Mouse (Mus musculus): ENCODE data around the gene Foxp1. TPM values are rescaled to one million over a fixed set of nuclear protein-coding genes. Genes with fewer than 3 reads are reported as not detected.

Foxp1 gene
- polyA plus RNA-seq, 1 experiment from 2014 or later = 57.8 TPM

DNA sequence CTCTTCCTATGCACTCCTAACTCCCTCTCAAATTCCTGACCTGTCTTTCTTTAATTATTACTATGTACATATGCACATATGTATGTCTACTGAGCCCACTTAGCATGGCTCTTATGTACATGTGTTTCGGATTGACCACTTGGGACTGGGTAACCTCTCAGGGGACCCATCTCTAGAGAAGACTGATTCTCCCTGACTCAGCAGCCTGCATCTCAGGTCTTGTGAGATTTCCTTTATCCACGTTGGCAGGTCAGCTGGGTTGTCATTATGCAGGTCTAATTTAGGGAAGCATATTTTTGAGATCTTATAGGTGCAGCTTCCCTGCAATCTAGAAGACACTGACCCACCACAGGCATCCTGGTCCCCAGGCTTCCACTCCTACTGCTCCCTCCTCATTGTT lies 538.5 kb downstream of the Foxp1 start:
- H3K27ac ChIP-seq = no peak overlapping the region
- 88% methylated on average over 2 of the region's 2 CpGs for WGBS

DNA sequence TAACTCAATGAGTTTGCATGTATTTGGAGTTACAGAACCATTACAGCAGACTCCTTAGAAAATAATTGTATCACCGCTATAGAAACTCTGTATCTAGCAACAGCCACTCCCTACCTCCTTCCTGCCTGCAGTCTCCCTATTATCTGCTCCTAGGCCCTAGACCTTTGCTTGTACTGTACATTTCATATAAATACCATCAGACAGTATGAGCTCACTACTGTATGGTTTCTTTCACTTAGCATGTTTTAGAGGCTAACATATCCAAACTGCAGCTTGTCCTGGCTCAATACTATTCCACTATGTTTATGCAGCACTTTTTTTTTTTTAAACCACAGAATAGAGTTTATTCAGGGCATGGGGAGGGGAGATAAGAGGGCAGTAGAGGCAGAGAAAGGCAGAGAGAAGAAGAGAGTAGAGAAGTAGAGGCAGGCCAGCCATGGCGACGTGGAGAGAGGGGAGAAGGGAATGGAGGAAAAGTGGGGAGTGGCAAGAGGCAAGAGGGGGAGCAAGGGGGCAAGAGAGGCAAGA lies 539.1 kb downstream of the Foxp1 start:
- no peak overlapping the region for H3K27ac ChIP-seq
- WGBS = 95% methylated on average over 3 of the region's 3 CpGs
- H3K27me3 ChIP-seq (ENCODE audit: poor library complexity, severe bottlenecking) = no peaks in the 10 kb centered on the region
- H3K4me1 ChIP-seq = peaks cover 10% of the 10 kb centered on the region; the same call in 1 of the 2 replicates
- H3K36me3 ChIP-seq (replicated peaks) = no peaks in the 10 kb centered on the region; the same call in 1 of the 2 replicates
- no peak overlapping the region for H3K4me3 ChIP-seq
- no peak for DNase-seq (ENCODE audit: extremely low spot score, low spot score)
- no peaks in the 10 kb centered on the region for H3K9me3 ChIP-seq

More for the DNA sequence above, 538.5 kb downstream of the Foxp1 start:
- no peaks in the 10 kb centered on the region for H3K27me3 ChIP-seq (ENCODE audit: poor library complexity, severe bottlenecking)
- no peaks in the 10 kb centered on the region; the same call in 1 of the 2 replicates for H3K36me3 ChIP-seq (replicated peaks)
- peaks cover 10% of the 10 kb centered on the region; the same call in 1 of the 2 replicates for H3K4me1 ChIP-seq
- H3K9me3 ChIP-seq = no peaks in the 10 kb centered on the region
- DNase-seq (ENCODE audit: extremely low spot score, low spot score) = no peak
- H3K4me3 ChIP-seq = no peak overlapping the region

GRCm38 (mm10) chr6:98981265-98981664 lies 541.3 kb downstream of the Foxp1 start:
- WGBS = 81% methylated on average over 6 of the region's 6 CpGs
- peaks cover 19% of the 10 kb centered on the region for H3K36me3 ChIP-seq (replicated peaks)
- no peaks in the 10 kb centered on the region for H3K9me3 ChIP-seq
- DNase-seq (ENCODE audit: extremely low spot score, low spot score) = no peak
- H3K27ac ChIP-seq = no peak overlapping the region
- peaks cover 10% of the 10 kb centered on the region; the same call in 1 of the 2 replicates for H3K4me1 ChIP-seq
- no peaks in the 10 kb centered on the region for H3K27me3 ChIP-seq (ENCODE audit: poor library complexity, severe bottlenecking)
- no peak overlapping the region for H3K4me3 ChIP-seq

- H3K4me1 ChIP-seq = peaks cover 10% of the 10 kb centered on the region; the same call in 1 of the 2 replicates
- no peaks in the 10 kb centered on the region; the same call in 1 of the 2 replicates for H3K9me3 ChIP-seq
- 94% methylated on average over 7 of the region's 7 CpGs for WGBS
- H3K36me3 ChIP-seq (replicated peaks) = peaks cover 28% of the 10 kb centered on the region
- no peak for DNase-seq (ENCODE audit: extremely low spot score, low spot score)
- no peaks in the 10 kb centered on the region for H3K27me3 ChIP-seq (ENCODE audit: poor library complexity, severe bottlenecking)
- no peak overlapping the region for H3K27ac ChIP-seq
- H3K4me3 ChIP-seq = no peak overlapping the region
Observed at GRCm38 (mm10) chr6:98980432-98980831, 542.1 kb downstream of the Foxp1 start.

- peaks cover 10% of the 10 kb centered on the region; the same call in 1 of the 2 replicates for H3K4me1 ChIP-seq
- peaks cover 32% of the 10 kb centered on the region for H3K36me3 ChIP-seq (replicated peaks)
- no peaks in the 10 kb centered on the region; the same call in 1 of the 2 replicates for H3K9me3 ChIP-seq
- H3K27me3 ChIP-seq (ENCODE audit: poor library complexity, severe bottlenecking) = no peaks in the 10 kb centered on the region
- no peak for DNase-seq (ENCODE audit: extremely low spot score, low spot score)
- H3K4me3 ChIP-seq = no peak overlapping the region
- H3K27ac ChIP-seq = no peak overlapping the region
- 95% methylated on average over 7 of the region's 7 CpGs for WGBS
Observed at GRCm38 (mm10) chr6:98980001-98980400, 542.5 kb downstream of the Foxp1 start.

DNA sequence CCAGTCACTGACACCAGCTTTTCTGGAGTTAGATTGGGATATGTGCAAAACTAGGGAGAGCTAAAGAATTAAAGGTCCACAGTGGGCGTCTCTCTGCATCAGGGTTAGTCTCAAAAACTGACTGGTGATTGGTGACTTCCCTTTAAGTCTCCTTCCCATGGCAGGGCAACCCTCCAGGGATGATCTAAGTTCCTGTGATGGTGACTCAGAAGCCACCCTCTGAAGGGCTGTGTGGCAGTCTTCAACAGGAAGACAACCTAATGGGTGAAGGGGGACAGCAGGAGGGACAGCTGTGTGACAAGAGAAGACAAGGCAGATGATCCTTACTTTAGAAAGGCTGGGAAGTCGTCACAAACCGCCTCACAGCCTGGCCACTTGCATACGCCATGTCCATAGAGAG lies 544.7 kb downstream of the Foxp1 start:
- Histone ChIP-seq H3K27me3 (ENCODE audit: poor library complexity, severe bottlenecking) (no peaks in the 10 kb centered on the region), H3K4me3 (no peak overlapping the region), H3K27ac (no peak overlapping the region), H3K36me3 (replicated peaks) (peaks cover 52% of the 10 kb centered on the region), H3K9me3 (no peaks in the 10 kb centered on the region; the same call in 1 of the 2 replicates), H3K4me1 (peaks cover 11% of the 10 kb centered on the region)
- DNase-seq (ENCODE audit: extremely low spot score, low spot score) = no peak
- 91% methylated on average over 4 of the region's 4 CpGs for WGBS

DNA sequence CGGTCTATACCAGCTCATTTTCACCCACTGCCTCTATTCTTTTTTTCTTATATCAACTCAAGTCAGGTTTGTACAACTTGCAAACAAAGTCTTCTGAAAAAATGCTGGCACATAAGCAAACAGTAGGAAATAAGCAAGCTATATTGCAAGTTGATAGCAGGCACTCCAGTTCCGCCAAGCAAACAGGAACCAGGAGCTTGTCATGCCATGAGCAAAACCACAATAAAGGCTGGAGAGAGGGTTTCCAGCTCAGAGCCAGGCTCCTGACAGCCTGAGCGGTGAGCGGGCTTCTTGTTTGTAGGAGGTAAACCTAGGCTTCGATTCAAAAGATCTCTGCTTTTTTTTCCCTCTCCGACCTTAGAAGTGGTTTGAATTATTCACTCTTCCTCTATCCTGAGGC lies 546.6 kb downstream of the Foxp1 start:
- Histone ChIP-seq H3K36me3 (replicated peaks) (peaks cover 53% of the 10 kb centered on the region), H3K4me1 (peaks cover 23% of the 10 kb centered on the region), H3K4me3 (no peak overlapping the region), H3K27me3 (ENCODE audit: poor library complexity, severe bottlenecking) (no peaks in the 10 kb centered on the region), H3K9me3 (no peaks in the 10 kb centered on the region; the same call in 1 of the 2 replicates), H3K27ac (no peak overlapping the region)
- 96% methylated on average over 6 of the region's 6 CpGs for WGBS
- DNase-seq (ENCODE audit: extremely low spot score, low spot score) = no peak

- DNase-seq (ENCODE audit: extremely low spot score, low spot score) = no peak
- H3K27me3 ChIP-seq (ENCODE audit: poor library complexity, severe bottlenecking) = no peaks in the 10 kb centered on the region
- peaks cover 53% of the 10 kb centered on the region for H3K36me3 ChIP-seq (replicated peaks)
- H3K4me3 ChIP-seq = no peak overlapping the region
- H3K27ac ChIP-seq = no peak overlapping the region
- 78% methylated on average over 5 of the region's 5 CpGs for WGBS
- H3K9me3 ChIP-seq = no peaks in the 10 kb centered on the region; the same call in 1 of the 2 replicates
- H3K4me1 ChIP-seq = peaks cover 42% of the 10 kb centered on the region
Observed at GRCm38 (mm10) chr6:98973433-98973832, 549.1 kb downstream of the Foxp1 start.

- Histone ChIP-seq H3K4me3 (no peak overlapping the region), H3K27ac (peak overlapping the region; percentile 62), H3K4me1 (peaks cover 42% of the 10 kb centered on the region)
Observed at GRCm38 (mm10) chr6:98972404-98972803, 550.1 kb downstream of the Foxp1 start.

GRCm38 (mm10) chr6:98959333-98959732 lies 563.2 kb downstream of the Foxp1 start:
- 94% methylated on average over 6 of the region's 6 CpGs for WGBS
- Histone ChIP-seq H3K27me3 (ENCODE audit: poor library complexity, severe bottlenecking) (no peaks in the 10 kb centered on the region), H3K27ac (no peak overlapping the region), H3K4me1 (no peaks in the 10 kb centered on the region; the same call in 1 of the 2 replicates), H3K36me3 (replicated peaks) (peaks cover 25% of the 10 kb centered on the region), H3K4me3 (no peak overlapping the region), H3K9me3 (no peaks in the 10 kb centered on the region)
- no peak for DNase-seq (ENCODE audit: extremely low spot score, low spot score)

More at GRCm38 (mm10) chr6:98972404-98972803, 550.1 kb downstream of the Foxp1 start:
- Histone ChIP-seq H3K36me3 (replicated peaks) (peaks cover 45% of the 10 kb centered on the region), H3K27me3 (ENCODE audit: poor library complexity, severe bottlenecking) (no peaks in the 10 kb centered on the region), H3K9me3 (no peaks in the 10 kb centered on the region; the same call in 1 of the 2 replicates)
- WGBS = 54% methylated on average over 7 of the region's 7 CpGs
- DNase-seq (ENCODE audit: extremely low spot score, low spot score) = no peak

- Histone ChIP-seq H3K4me1 (peaks cover 6% of the 10 kb centered on the region), H3K4me3 (no peak overlapping the region), H3K27ac (no peak overlapping the region), H3K9me3 (no peaks in the 10 kb centered on the region), H3K27me3 (ENCODE audit: poor library complexity, severe bottlenecking) (peaks cover 3% of the 10 kb centered on the region; the same call in 1 of the 2 replicates), H3K36me3 (replicated peaks) (peaks cover 34% of the 10 kb centered on the region)
- WGBS = 83% methylated on average over 9 of the region's 9 CpGs
- no peak for DNase-seq (ENCODE audit: extremely low spot score, low spot score)
Observed at GRCm38 (mm10) chr6:98956522-98957169, 565.9 kb downstream of the Foxp1 start.

GRCm38 (mm10) chr6:98955706-98956105 lies 566.8 kb downstream of the Foxp1 start:
- DNase-seq (ENCODE audit: extremely low spot score, low spot score) = no peak
- Histone ChIP-seq H3K4me1 (peaks cover 16% of the 10 kb centered on the region), H3K27ac (no peak overlapping the region), H3K4me3 (no peak overlapping the region), H3K36me3 (replicated peaks) (peaks cover 36% of the 10 kb centered on the region), H3K9me3 (no peaks in the 10 kb centered on the region), H3K27me3 (ENCODE audit: poor library complexity, severe bottlenecking) (peaks cover 12% of the 10 kb centered on the region; the same call in 1 of the 2 replicates)
- 92% methylated on average over 6 of the region's 6 CpGs for WGBS

GRCm38 (mm10) chr6:98954439-98954838 lies 568.1 kb downstream of the Foxp1 start:
- no peak for DNase-seq (ENCODE audit: extremely low spot score, low spot score)
- Histone ChIP-seq H3K27me3 (ENCODE audit: poor library complexity, severe bottlenecking) (peaks cover 13% of the 10 kb centered on the region; the same call in 1 of the 2 replicates), H3K36me3 (replicated peaks) (peaks cover 36% of the 10 kb centered on the region), H3K4me1 (peaks cover 29% of the 10 kb centered on the region), H3K27ac (no peak overlapping the region), H3K9me3 (no peaks in the 10 kb centered on the region), H3K4me3 (no peak overlapping the region)
- WGBS = 96% methylated on average over 5 of the region's 5 CpGs

Data from forebrain, embryonic 10.5 days (tissue).